Mouse (Mus musculus) right cerebral cortex, adult 18-20 months (tissue): Measurements from ENCODE around the gene Wnt5b.
"Not testable (repeated sequence)": the region's sequence is repeated elsewhere in the genome, so short reads cannot be mapped to it uniquely, and the experiment has no call there.

ENCODE experiments used
- DNase-seq: peaks from one replicate; pipeline ENCODE4 v3.0.0; 2022; ENCODE audit warnings: mixed read lengths

Gene Wnt5b

GRCm38 (mm10) chr6:119449060-119449499 is 95.1 kb downstream of the Wnt5b start:
- DNase-seq, result no peak

- DNase-seq, result no peak
Measured at GRCm38 (mm10) chr6:119448321-119449059, 95.7 kb downstream of the Wnt5b start.

- no peak for DNase-seq
Measured at GRCm38 (mm10) chr6:119445671-119446607, 98.2 kb downstream of the Wnt5b start.

GRCm38 (mm10) chr6:119443742-119444645 is 100.2 kb downstream of the Wnt5b start:
- peak; percentile 81 for DNase-seq

GRCm38 (mm10) chr6:119442729-119443128 is 101.4 kb downstream of the Wnt5b start:
- not testable (repeated sequence) for DNase-seq

GRCm38 (mm10) chr6:119437894-119438761 is 106.0 kb downstream of the Wnt5b start:
- DNase-seq, result no peak

- DNase-seq, result no peak
Measured at GRCm38 (mm10) chr6:119434394-119434793, 109.8 kb downstream of the Wnt5b start.

- no peak for DNase-seq
Measured at GRCm38 (mm10) chr6:119431751-119432324, 112.3 kb downstream of the Wnt5b start.

GRCm38 (mm10) chr6:119430508-119430907 is 113.6 kb downstream of the Wnt5b start:
- DNase-seq, result peak; percentile 52

GRCm38 (mm10) chr6:119429311-119429710 is 114.8 kb downstream of the Wnt5b start:
- no peak for DNase-seq

GRCm38 (mm10) chr6:119428611-119429010 is 115.5 kb downstream of the Wnt5b start:
- DNase-seq, result no peak

GRCm38 (mm10) chr6:119421001-119421400 is 123.1 kb downstream of the Wnt5b start:
- no peak for DNase-seq

- no peak for DNase-seq
Measured at GRCm38 (mm10) chr6:119420357-119420756, 123.8 kb downstream of the Wnt5b start.

- no peak for DNase-seq
Measured at GRCm38 (mm10) chr6:119419412-119419811, 124.7 kb downstream of the Wnt5b start.

GRCm38 (mm10) chr6:119418392-119419251 is 125.5 kb downstream of the Wnt5b start:
- peak; percentile 59 for DNase-seq

- no peak for DNase-seq
Measured at GRCm38 (mm10) chr6:119417821-119418220, 126.3 kb downstream of the Wnt5b start.

GRCm38 (mm10) chr6:119417354-119417753 is 126.8 kb downstream of the Wnt5b start, which contains the start of gene Adipor2:
TSS of gene Adipor2 (minus strand) at chr6:119417704.
- DNase-seq, result peak; percentile 43

GRCm38 (mm10) chr6:119416643-119417042 is 127.5 kb downstream of the Wnt5b start:
- no peak for DNase-seq

- DNase-seq, result no peak
Measured at GRCm38 (mm10) chr6:119414262-119415043, 129.7 kb downstream of the Wnt5b start.
